Mouse (Mus musculus) E14TG2a.4 (cell line): Measurements from ENCODE around the gene Tbc1d22a.

Experiments
- H3K27me3 ChIP-seq: 2 replicates; pipeline ENCODE4 v1.6.1; 2014; ENCODE audit warnings: low read length, control low read depth; ENCODE audit not compliant: insufficient read depth
- H3K36me3 ChIP-seq: 2 replicates; pipeline ENCODE4 v1.6.1; 2014; ENCODE audit warnings: low read length, control low read depth; ENCODE audit not compliant: insufficient read depth
- H3K4me1 ChIP-seq: replicated peaks from 2 replicates; pipeline ENCODE4 v1.6.1; 2014; ENCODE audit warnings: low read depth, low read length, control low read depth
- H3K4me3 ChIP-seq: replicated peaks from 2 replicates; pipeline ENCODE4 v1.5.1; 2014; ENCODE audit warnings: mild to moderate bottlenecking, low read length
- H3K9me3 ChIP-seq: 2 replicates; pipeline ENCODE4 v1.6.1; 2014; ENCODE audit warnings: low read length, control low read depth
- CTCF ChIP-seq: conservative IDR thresholded peaks from 2 replicates; pipeline ENCODE4 v1.5.1; 2014; ENCODE audit warnings: low read length
- NANOG ChIP-seq: IDR thresholded peaks from 2 replicates; pipeline ENCODE4 v1.6.1; 2014; ENCODE audit warnings: borderline replicate concordance, low read length, mixed read lengths
- POU5F1 ChIP-seq: IDR thresholded peaks from 2 replicates; pipeline ENCODE4 v1.6.1; 2014; ENCODE audit warnings: low read length, borderline replicate concordance

Tbc1d22a gene

GRCm38 (mm10) chr15:86199052-86199451 is 15.2 kb upstream of the Tbc1d22a start:
- no peaks in the 10 kb centered on the region for H3K9me3 ChIP-seq
- H3K36me3 ChIP-seq: no peaks in the 10 kb centered on the region
- H3K4me3 ChIP-seq: no peak overlapping the region
- peaks cover 44% of the 10 kb centered on the region for H3K27me3 ChIP-seq
- H3K4me1 ChIP-seq: peaks cover 37% of the 10 kb centered on the region
- TF ChIP-seq CTCF (no peak), POU5F1 (no peak), NANOG (no peak)

DNA sequence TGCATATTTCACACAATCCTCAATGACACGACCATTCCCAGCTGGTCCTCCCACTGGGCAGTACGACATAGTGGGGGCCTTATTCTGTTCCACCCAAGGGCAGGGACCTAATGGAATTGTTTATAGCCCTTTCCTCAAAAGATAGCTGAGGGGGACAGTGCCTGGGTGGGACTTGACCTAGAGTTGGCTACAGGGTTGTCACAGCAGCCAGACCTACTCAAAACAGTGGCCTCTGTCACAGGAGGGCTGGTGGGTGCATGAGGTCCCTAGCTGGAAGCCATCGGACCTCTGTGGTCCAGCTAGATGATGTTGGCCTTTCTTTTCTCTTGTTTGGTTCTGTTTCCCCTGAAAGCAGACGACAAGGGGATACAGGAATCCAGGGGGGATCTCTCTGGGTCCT is 14.8 kb upstream of the Tbc1d22a start:
- no peaks in the 10 kb centered on the region for H3K36me3 ChIP-seq
- H3K27me3 ChIP-seq: peaks cover 43% of the 10 kb centered on the region
- TF ChIP-seq NANOG (no peak), POU5F1 (no peak), CTCF (no peak)
- H3K4me3 ChIP-seq: no peak overlapping the region
- no peaks in the 10 kb centered on the region for H3K9me3 ChIP-seq
- H3K4me1 ChIP-seq: peaks cover 41% of the 10 kb centered on the region

DNA sequence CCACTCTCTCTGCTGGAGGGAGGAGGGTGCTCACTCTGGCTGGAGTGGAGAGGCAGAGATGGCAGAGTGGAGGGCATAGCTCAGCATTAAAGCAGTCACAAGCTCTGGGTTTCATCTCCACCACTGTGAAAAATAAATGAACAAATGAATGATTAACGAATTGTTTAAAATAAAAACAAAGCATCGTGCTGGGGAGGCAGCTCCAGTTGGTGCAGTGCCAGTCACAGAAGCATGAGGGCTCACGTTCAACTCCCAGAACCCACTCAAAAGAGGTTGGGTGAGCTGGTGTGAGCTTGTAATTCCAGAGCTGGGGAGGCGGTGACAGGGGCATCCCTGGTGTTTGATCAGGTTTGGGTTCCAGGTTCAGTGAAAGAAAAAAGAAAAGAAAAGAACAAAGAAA is 14.1 kb upstream of the Tbc1d22a start:
- TF ChIP-seq POU5F1 (no peak), NANOG (no peak), CTCF (no peak)
- no peak overlapping the region for H3K4me3 ChIP-seq
- peaks cover 48% of the 10 kb centered on the region for H3K4me1 ChIP-seq
- no peaks in the 10 kb centered on the region for H3K36me3 ChIP-seq
- H3K27me3 ChIP-seq: peaks cover 37% of the 10 kb centered on the region
- H3K9me3 ChIP-seq: no peaks in the 10 kb centered on the region

GRCm38 (mm10) chr15:86201095-86201494 is 13.2 kb upstream of the Tbc1d22a start:
- no peak overlapping the region for H3K4me3 ChIP-seq
- H3K9me3 ChIP-seq: no peaks in the 10 kb centered on the region
- no peak for TF ChIP-seq POU5F1
- H3K36me3 ChIP-seq: no peaks in the 10 kb centered on the region
- H3K27me3 ChIP-seq: peaks cover 34% of the 10 kb centered on the region
- peaks cover 48% of the 10 kb centered on the region for H3K4me1 ChIP-seq

- peaks cover 48% of the 10 kb centered on the region for H3K4me1 ChIP-seq
- peaks cover 30% of the 10 kb centered on the region for H3K27me3 ChIP-seq
- H3K36me3 ChIP-seq: no peaks in the 10 kb centered on the region
- no peaks in the 10 kb centered on the region for H3K9me3 ChIP-seq
- no peak overlapping the region for H3K4me3 ChIP-seq
- TF ChIP-seq NANOG: no peak
- no peak for TF ChIP-seq POU5F1
- no peak for TF ChIP-seq CTCF
Measured at GRCm38 (mm10) chr15:86201696-86202330, 12.4 kb upstream of the Tbc1d22a start.

GRCm38 (mm10) chr15:86202640-86203039 is 11.6 kb upstream of the Tbc1d22a start:
- H3K4me1 ChIP-seq: peaks cover 48% of the 10 kb centered on the region
- H3K9me3 ChIP-seq: no peaks in the 10 kb centered on the region
- no peaks in the 10 kb centered on the region for H3K36me3 ChIP-seq
- TF ChIP-seq POU5F1 (no peak), NANOG (no peak), CTCF (no peak)
- peaks cover 27% of the 10 kb centered on the region for H3K27me3 ChIP-seq
- no peak overlapping the region for H3K4me3 ChIP-seq

- peaks cover 48% of the 10 kb centered on the region for H3K4me1 ChIP-seq
- H3K9me3 ChIP-seq: no peaks in the 10 kb centered on the region
- H3K4me3 ChIP-seq: no peak overlapping the region
- TF ChIP-seq NANOG (no peak), CTCF (no peak), POU5F1 (no peak)
- peaks cover 20% of the 10 kb centered on the region for H3K27me3 ChIP-seq
- no peaks in the 10 kb centered on the region for H3K36me3 ChIP-seq
Measured at GRCm38 (mm10) chr15:86203292-86203793, 10.9 kb upstream of the Tbc1d22a start.

GRCm38 (mm10) chr15:86203942-86204561 is 10.2 kb upstream of the Tbc1d22a start:
- H3K36me3 ChIP-seq: no peaks in the 10 kb centered on the region
- peaks cover 55% of the 10 kb centered on the region for H3K4me1 ChIP-seq
- no peaks in the 10 kb centered on the region for H3K9me3 ChIP-seq
- peaks cover 13% of the 10 kb centered on the region for H3K27me3 ChIP-seq
- H3K4me3 ChIP-seq: 0 out of 2 replicates have a peak overlapping the region, but pooled peaks have one; percentile 39
- TF ChIP-seq POU5F1: no peak
- no peak for TF ChIP-seq CTCF
- no peak for TF ChIP-seq NANOG

- Histone ChIP-seq H3K4me3 (no peak overlapping the region), H3K36me3 (peaks cover 4% of the 10 kb centered on the region; the same call in 1 of the 2 replicates), H3K27me3 (peaks cover 4% of the 10 kb centered on the region), H3K4me1 (peaks cover 59% of the 10 kb centered on the region), H3K9me3 (no peaks in the 10 kb centered on the region)
- TF ChIP-seq CTCF (peak; percentile 94), NANOG (no peak)
Measured at GRCm38 (mm10) chr15:86205300-86205699, 9.0 kb upstream of the Tbc1d22a start.
